Mouse (Mus musculus) bone marrow, adult 2 months (tissue): Measurements from ENCODE around the gene Mief1.

Experiments used
- CTCF ChIP-seq: fragments of 200-500 bp; IDR thresholded peaks from 2 replicates; pipeline ENCODE4 v1.5.1; 2011; ENCODE audit warnings: low read length, control low read depth; ENCODE audit not compliant: control insufficient read depth, insufficient read depth
- POLR2A ChIP-seq: fragments of 200-500 bp; IDR thresholded peaks from 2 replicates; pipeline ENCODE4 v1.6.1; 2011; ENCODE audit warnings: low read depth, mild to moderate bottlenecking, control low read depth, low read length, borderline replicate concordance; ENCODE audit not compliant: control insufficient read depth

DNA sequence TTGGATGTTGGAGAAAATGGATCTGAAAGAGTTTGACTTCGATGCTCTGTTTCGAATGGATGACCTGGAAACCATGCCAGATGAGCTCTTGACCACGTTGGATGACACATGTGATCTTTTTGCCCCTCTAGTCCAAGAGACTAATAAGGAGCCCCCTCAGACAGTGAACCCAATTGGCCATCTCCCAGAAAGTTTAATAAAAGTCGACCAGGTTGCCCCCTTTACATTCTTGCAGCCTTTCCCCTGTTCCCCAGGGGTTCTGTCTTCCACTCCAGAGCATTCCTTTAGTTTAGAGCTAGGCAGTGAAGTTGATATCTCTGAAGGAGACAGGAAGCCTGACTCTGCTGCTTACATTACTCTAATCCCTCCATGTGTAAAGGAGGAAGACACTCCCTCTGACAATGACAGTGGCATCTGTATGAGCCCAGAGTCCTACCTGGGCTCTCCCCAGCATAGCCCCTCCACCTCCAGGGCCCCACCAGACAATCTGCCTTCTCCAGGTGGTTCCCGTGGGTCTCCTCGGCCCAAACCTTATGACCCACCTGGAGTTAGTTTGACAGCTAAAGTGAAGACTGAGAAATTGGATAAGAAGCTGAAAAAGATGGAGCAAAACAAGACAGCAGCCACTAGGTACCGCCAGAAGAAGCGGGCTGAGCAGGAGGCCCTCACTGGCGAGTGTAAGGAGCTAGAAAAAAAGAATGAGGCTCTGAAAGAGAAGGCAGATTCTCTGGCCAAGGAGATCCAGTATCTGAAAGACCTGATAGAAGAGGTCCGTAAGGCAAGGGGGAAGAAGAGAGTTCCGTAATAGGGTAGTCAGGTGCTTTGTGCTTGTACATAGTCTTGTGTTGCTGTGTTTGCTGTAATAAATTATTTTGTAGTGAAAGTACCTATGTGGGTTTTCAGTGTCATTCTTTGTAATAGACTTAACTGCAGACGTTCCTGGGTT lies 23.1 kb downstream of the Mief1 start:
- TF ChIP-seq CTCF = no peak
- no peak for TF ChIP-seq POLR2A
